Mouse (Mus musculus): ENCODE measurements around the gene Mfap1b. TPM values are rescaled to one million over a fixed set of nuclear protein-coding genes. Genes with fewer than 3 reads are reported as not detected.

The Mfap1b gene
- polyA plus RNA-seq (2012; rRNA removed) = 1.2 and 1.6 TPM in 2 replicates

GRCm38 (mm10) chr2:121473301-121474179 lies at the start of gene Mfap1b:
Mfap1b (minus strand) TSS chr2:121474067.

GRCm38 (mm10) chr2:121505942-121506882 lies 32.3 kb upstream of the Mfap1b start, which contains the start of the genes Mfap1a and Wdr76:
Mfap1a (minus strand) TSS chr2:121506665.
Wdr76 (plus strand) TSS chr2:121506723.

GRCm38 (mm10) chr2:121456692-121457642 lies 16.9 kb downstream of the Mfap1b start, which contains the start of gene Serinc4:
Serinc4 (minus strand) TSS chr2:121456781.

GRCm38 (mm10) chr2:121452990-121453389 lies 20.9 kb downstream of the Mfap1b start, which contains the start of gene Hypk:
Hypk (plus strand) TSS chr2:121453290.

GRCm38 (mm10) chr2:121448739-121449535 lies 24.9 kb downstream of the Mfap1b start, which contains the start of gene Serf2:
Serf2 (plus strand) TSS chr2:121449195.

GRCm38 (mm10) chr2:121444178-121444577 lies 29.7 kb downstream of the Mfap1b start, which contains the start of gene Ell3:
Ell3 (minus strand) TSS chr2:121444278.

GRCm38 (mm10) chr2:121413387-121414042 lies 60.4 kb downstream of the Mfap1b start, which contains the start of the genes Pdia3 and Catsper2:
Pdia3 (plus strand) TSS chr2:121413775.
Catsper2 (minus strand) TSS chr2:121413792.

Other genes with a start within 250 kb of the Mfap1b start
- 56.6 and 57.0 TPM in 2 replicates for gene Trp53bp1, start 202.7 kb downstream of the Mfap1b start, polyA plus RNA-seq (2012; rRNA removed)
- gene Map1a, start 184.5 kb downstream of the Mfap1b start, polyA plus RNA-seq (2012; rRNA removed) = 10.2 and 12.5 TPM in 2 replicates
- 25.1 and 26.8 TPM in 2 replicates for gene Ppip5k1, start 118.7 kb downstream of the Mfap1b start, polyA plus RNA-seq (2012; rRNA removed)
- gene Ckmt1, start 116.4 kb downstream of the Mfap1b start, polyA plus RNA-seq (2012; rRNA removed) = 16.1 and 24.9 TPM in 2 replicates
- gene Strc, start 86.9 kb downstream of the Mfap1b start, polyA plus RNA-seq (2012; rRNA removed) = 0.59 and 0.79 TPM in 2 replicates
- 2,081 and 3,481 TPM in 2 replicates for gene Pdia3, start 60.3 kb downstream of the Mfap1b start, polyA plus RNA-seq (2012; rRNA removed)
- gene Catsper2, start 60.3 kb downstream of the Mfap1b start, polyA plus RNA-seq (2012; rRNA removed) = 1.1 and 1.7 TPM in 2 replicates
- gene Ell3, start 29.8 kb downstream of the Mfap1b start, polyA plus RNA-seq (2012; rRNA removed) = 0.97 and 1.2 TPM in 2 replicates
- gene Serf2, start 24.9 kb downstream of the Mfap1b start, polyA plus RNA-seq (2012; rRNA removed) = 278 and 415 TPM in 2 replicates
- gene Hypk, start 20.8 kb downstream of the Mfap1b start, polyA plus RNA-seq (2012; rRNA removed) = 6.4 and 7.2 TPM in 2 replicates
- 0.63 and 0.77 TPM in 2 replicates for gene Serinc4, start 17.3 kb downstream of the Mfap1b start, polyA plus RNA-seq (2012; rRNA removed)
- gene Mfap1a, start 32.6 kb upstream of the Mfap1b start, polyA plus RNA-seq (2012; rRNA removed) = 0.75 and 1.0 TPM in 2 replicates
- gene Wdr76, start 32.7 kb upstream of the Mfap1b start, polyA plus RNA-seq (2012; rRNA removed) = 2.4 and 3.5 TPM in 2 replicates